Mouse (Mus musculus): ENCODE data around the gene 4933424G06Rik.

4933424G06Rik gene

GRCm38 (mm10) chr1:36769951-36770350 is 60.0 kb downstream of the 4933424G06Rik start:
- 96% methylated on average over 1 of the region's 1 CpGs for WGBS

DNA sequence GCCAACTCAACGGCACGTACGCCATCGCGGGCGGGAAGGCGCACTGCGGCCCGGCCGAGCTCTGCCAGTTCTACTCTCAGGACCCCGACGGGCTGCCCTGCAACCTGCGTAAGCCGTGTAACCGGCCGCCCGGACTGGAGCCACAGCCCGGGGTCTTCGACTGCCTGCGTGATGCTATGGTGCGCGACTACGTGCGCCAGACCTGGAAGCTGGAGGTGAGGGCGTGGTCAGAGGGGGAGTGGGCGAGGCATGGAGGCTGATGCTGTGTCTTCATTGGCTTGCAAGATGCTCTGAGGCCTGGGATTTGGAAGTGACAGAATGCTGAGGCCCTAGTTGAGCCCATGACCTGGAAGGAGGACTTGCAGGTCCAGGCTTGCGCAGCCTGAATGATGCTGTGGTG is 61.0 kb downstream of the 4933424G06Rik start:
- 40% methylated on average over 27 of the region's 27 CpGs for WGBS

- 89% methylated on average over 9 of the region's 9 CpGs for WGBS
These were observed 62.4 kb downstream of the 4933424G06Rik start for GRCm38 (mm10) chr1:36772198-36772934.

DNA sequence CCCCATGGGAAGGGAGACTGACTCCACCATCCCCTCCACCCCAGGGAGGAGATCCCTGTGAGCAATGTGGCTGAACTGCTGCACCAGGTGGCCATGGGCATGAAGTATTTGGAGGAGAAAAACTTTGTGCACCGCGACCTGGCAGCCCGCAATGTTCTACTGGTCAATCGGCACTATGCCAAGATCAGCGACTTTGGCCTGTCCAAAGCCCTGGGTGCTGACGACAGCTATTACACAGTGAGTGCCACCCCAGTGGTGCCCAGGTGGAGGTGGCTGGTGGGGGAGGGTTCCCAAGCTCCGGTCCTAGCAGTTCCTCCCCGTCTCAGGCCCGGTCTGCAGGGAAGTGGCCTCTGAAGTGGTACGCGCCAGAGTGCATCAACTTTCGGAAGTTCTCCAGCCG is 70.8 kb downstream of the 4933424G06Rik start:
- WGBS, result 93% methylated on average over 13 of the region's 13 CpGs

DNA sequence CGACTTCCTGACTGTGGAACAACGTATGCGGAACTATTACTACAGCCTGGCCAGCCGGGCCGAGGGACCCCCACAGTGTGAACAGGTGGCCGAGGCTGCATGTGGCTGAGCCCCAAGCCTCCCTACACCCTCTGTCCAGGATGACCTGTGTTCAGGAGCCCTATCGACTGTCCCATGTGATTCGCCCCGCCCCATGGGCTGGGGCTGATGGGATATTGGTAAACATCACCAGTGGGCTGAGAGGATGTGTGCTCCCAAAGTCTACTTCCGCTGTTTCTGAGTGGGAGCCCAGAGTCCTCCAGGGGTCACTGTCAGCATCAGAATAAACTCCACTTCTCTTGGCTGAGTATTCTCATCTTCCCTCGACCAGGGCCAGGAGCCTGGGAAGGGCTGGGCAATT is 72.5 kb downstream of the 4933424G06Rik start:
- WGBS, result 87% methylated on average over 11 of the region's 11 CpGs

GRCm38 (mm10) chr1:36784365-36785134 is 74.6 kb downstream of the 4933424G06Rik start:
- 3% methylated on average over 20 of the region's 20 CpGs for WGBS

DNA sequence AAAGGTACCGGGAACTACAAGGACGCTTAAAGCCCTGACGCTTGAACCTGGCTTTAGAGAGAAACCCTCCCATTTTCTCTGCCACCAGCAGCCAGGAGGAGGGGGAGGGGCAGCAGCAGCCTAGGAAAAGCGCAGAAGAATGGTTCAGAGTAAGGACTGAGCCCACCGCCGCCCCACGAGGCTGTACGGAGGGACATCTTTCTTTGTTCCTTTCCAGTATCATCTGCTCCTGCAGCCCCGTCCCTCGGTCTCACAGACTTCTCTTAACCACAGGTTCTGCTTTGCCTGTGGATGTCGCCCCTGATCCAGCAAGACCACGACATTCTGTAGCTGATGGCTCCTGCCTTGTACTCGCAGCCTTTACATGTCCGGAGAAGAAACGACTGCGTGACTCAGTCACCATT is 75.3 kb downstream of the 4933424G06Rik start:
- 2% methylated on average over 16 of the region's 16 CpGs for WGBS

- 91% methylated on average over 7 of the region's 7 CpGs for WGBS
These were observed 76.4 kb downstream of the 4933424G06Rik start for GRCm38 (mm10) chr1:36786377-36786776.

GRCm38 (mm10) chr1:36789416-36789815 is 79.5 kb downstream of the 4933424G06Rik start:
- 58% methylated on average over 8 of the region's 8 CpGs for WGBS

GRCm38 (mm10) chr1:36796711-36797110 is 86.8 kb downstream of the 4933424G06Rik start:
- 81% methylated on average over 7 of the region's 7 CpGs for WGBS

DNA sequence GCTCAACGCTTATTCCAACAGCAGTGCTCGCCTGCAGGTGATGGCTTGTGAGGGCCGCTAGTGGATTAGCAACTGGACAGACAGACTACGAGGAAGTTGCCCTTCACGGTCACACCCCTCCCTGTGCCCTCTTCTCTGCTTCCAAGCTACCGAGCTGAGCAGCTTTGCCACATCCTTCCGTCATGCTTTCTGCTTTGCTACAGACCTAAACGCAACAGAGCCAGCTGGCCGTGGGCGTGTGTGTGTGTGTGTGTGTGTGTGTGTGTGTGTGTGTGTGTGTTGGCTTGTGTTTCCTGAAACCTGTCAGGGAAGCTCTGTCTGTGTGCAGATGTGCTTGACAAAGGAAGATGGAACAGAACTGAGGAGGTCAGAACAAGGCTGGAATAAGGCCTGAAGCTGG is 87.5 kb downstream of the 4933424G06Rik start:
- 43% methylated on average over 10 of the region's 10 CpGs for WGBS

DNA sequence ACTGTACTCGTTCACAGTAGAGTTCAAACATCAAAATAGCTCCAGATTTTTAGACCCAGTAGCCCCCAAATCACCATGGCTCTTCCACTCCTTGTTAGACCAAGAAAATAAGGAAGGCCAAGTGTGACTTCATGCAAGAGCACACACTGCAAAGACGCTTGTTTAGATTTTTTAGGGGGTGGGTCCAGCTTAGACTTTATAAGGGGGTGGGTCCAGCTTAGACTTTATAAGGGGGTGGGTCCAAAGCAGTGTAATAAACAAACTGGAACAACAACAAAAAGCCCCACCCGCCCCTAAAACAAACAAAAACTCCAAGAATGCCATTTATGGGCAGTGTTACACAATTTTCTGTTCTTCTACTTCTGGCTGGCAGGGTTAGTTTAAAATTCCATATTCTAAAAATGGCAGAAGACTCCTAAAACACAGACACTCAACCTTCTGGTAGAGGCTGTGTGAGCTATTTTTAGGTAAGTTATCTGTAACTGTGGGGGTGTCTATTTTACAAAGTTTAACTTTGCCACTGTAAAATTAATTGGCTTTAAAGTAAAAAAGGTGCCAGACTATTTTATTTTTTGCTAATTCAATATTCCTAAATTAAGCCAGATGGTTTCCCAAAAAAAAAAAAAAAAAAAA is 90.5 kb downstream of the 4933424G06Rik start:
- 45% methylated on average over 3 of the region's 3 CpGs for WGBS

GRCm38 (mm10) chr1:36804259-36804658 is 94.3 kb downstream of the 4933424G06Rik start:
- WGBS, result 66% methylated on average over 9 of the region's 9 CpGs

- 84% methylated on average over 4 of the region's 4 CpGs for WGBS
These were observed 94.9 kb downstream of the 4933424G06Rik start for GRCm38 (mm10) chr1:36804833-36805232.

DNA sequence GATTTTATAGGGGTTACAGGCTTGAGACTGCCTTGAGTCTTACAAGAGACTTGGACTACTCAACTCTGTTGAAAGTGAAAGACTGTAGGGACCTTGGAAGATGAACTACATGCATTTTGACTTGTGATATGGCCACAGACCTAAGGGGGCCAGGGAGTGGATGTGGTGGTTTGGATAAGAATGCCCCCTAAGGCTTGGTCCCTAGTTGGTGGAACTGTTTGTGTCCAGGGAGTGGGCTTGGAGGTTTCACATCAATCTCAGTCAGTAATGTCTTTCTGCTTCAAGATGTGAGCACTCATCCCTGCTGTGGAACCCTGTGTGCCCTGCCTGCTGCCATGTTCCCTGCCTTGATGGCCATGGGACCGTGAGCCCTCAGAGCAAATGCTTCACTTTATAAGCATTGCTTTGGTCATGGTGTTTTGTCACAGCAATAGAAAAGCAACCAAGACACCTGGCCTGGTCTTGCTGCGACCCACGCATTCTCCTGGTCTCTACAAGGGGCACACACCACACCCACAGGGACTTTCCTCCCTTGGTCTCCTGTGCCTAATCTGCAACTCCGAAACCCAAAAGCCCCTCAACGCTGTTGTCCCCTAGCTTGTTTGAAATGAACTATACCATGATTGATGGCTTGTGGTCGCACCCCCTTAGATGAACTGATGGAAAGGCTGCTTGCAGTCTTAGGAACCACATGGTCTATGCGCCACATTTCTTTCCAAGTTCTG is 96.4 kb downstream of the 4933424G06Rik start:
- 98% methylated on average over 7 of the region's 7 CpGs for WGBS

DNA sequence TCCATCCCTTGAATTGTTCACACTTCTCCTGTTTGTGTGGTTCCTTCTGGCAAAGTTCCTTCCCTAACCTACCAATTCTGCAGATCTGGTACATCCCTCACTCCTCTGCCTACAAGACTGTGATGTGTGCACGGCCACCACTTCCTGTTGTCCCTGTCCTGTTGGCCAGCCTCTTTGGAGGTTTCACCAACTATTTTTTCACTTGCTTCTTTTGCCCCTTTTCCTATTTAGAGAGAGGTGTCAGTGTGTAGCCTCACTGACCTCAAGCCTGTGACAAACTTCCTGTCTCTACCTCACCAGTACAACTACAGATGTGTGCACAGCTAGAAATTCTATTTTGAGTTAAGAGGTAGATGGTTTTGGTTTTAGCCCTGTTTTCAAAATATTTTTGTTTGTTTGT is 97.1 kb downstream of the 4933424G06Rik start:
- WGBS, result 55% methylated on average over 1 of the region's 1 CpGs
